Mouse (Mus musculus): Measurements from ENCODE around the gene Klhdc8a.

GRCm38 (mm10) chr1:132353389-132353788 lies 55.0 kb downstream of the Klhdc8a start:
- TF ChIP-seq CTCF (IDR thresholded peaks at IDR 0.05; ENCODE audit: borderline replicate concordance, insufficient read depth, low read depth, low read length): no peak
- TF ChIP-seq POLR2A (IDR thresholded peaks at IDR 0.05; ENCODE audit: borderline replicate concordance, insufficient read depth, low read length): no peak
